Mouse (Mus musculus) urinary bladder, adult 18-20 months (tissue): Measurements from ENCODE around the gene Clybl.

ENCODE experiments used
- DNase-seq, 2 experiments: peaks; one replicate each; pipeline ENCODE4 v3.0.0; 2022; ENCODE audit warnings: low spot score in 2 of 2, mixed read lengths in 2 of 2

Gene Clybl

GRCm38 (mm10) chr14:122386281-122387130 lies 205.0 kb downstream of the Clybl start:
- no peak for DNase-seq

GRCm38 (mm10) chr14:122387781-122388180 lies 206.3 kb downstream of the Clybl start:
- DNase-seq: no peak

- DNase-seq: no peak
These were observed 207.0 kb downstream of the Clybl start for GRCm38 (mm10) chr14:122388431-122389031.

DNA sequence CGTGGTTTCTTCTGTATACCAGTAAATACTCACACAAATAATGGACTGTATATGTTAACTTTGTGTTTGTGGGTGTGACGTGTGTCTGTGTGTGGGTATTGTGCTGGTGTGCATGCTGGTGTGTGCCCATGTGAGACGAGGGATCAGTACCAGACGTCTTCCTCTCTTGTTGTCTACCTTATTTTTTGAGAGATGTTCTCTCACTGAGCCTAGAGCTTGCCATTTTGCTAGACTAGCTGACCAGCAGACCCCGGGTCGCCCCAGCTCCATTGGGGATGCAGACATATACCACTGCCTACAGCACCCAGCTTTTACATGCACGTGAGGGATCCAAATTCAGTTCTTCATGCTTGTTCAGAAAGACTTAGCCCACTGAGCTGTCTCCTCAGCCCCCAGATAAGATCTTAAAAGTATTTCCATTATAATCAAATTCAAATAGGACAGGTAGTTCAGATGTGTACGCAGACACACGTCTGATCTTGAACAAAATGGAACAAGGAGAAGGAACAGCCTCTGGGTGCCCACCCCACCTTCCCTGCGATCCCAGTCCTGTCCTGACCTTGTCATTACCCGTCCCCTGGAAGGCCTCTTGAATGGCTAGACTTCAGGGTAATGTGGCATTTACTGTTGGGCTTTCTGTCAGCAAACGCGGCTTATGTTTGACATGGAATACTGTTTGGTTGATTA lies 208.3 kb downstream of the Clybl start:
- no peak for DNase-seq

- no peak for DNase-seq
These were observed 209.4 kb downstream of the Clybl start for GRCm38 (mm10) chr14:122390935-122391334.

GRCm38 (mm10) chr14:122393119-122393518 lies 211.6 kb downstream of the Clybl start:
- DNase-seq: no peak

DNA sequence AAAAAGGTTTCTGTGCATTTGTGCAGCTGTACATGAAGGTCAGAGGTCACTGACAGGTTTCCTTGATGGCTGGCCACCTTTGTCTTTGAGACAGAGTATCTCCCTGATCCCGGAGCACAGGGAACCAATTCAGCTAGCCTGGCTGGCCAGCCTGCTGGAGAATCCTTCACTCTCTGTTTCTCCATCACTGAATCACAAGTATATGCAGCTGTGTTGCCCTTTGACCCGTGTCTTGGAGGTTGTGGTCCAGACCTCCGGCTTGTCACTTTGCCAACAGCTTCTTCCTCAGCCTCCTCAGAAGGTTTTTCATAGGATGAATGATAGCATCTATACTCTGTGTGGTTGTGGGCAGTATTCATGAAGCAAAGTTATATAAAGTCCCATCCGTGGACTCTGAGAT lies 217.2 kb downstream of the Clybl start:
- no peak for DNase-seq

- DNase-seq: no peak
These were observed 218.4 kb downstream of the Clybl start for GRCm38 (mm10) chr14:122399906-122400305.

DNA sequence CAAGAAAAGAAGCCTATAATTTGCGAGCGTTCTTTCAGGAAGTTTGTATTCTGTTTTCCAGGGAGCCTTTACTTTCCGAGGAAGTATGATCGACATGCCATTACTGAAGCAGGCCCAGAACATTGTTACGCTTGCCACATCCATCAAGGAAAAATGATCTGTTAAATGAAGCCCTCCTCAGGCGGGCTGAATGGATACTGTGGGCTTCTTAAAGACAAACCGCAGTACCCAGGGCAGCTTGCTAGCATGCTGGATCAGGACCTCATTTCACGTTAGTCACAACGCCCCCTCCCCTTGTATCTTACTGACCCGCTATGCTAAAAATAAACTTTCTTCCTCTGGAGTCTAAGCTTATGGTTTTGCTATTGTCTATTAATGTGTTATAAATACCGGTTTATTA lies 220.4 kb downstream of the Clybl start:
- no peak for DNase-seq

GRCm38 (mm10) chr14:122402716-122403258 lies 221.3 kb downstream of the Clybl start:
- no peak for DNase-seq

- DNase-seq: no peak
These were observed 222.0 kb downstream of the Clybl start for GRCm38 (mm10) chr14:122403422-122403940.

DNA sequence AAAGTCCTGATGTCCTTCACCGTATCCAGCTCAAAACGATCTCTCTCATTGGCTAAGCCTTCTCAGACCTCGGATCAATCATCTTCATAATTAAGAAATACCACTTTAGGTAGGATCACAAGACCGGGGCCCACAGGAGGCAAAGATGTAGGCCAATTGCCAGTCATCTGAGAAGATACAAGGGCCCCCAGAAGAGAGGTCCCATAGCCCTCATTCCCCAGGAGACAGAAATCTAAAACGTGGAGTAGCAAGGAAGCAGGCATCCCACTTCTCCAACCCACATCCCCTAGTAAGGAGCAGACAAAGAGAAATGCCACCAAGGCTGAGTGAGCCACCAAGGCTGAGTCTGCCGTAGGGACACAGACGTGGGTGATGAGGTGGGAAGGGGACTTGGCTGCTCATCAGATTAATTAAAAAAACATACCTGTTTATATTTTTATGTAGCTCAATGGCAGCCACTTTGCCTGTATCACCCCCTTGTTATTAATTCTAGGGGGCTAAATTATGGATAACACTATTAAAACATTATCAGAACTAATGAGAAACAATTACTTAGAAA lies 223.2 kb downstream of the Clybl start:
- no peak for DNase-seq

GRCm38 (mm10) chr14:122405236-122405635 lies 223.7 kb downstream of the Clybl start:
- DNase-seq: no peak

DNA sequence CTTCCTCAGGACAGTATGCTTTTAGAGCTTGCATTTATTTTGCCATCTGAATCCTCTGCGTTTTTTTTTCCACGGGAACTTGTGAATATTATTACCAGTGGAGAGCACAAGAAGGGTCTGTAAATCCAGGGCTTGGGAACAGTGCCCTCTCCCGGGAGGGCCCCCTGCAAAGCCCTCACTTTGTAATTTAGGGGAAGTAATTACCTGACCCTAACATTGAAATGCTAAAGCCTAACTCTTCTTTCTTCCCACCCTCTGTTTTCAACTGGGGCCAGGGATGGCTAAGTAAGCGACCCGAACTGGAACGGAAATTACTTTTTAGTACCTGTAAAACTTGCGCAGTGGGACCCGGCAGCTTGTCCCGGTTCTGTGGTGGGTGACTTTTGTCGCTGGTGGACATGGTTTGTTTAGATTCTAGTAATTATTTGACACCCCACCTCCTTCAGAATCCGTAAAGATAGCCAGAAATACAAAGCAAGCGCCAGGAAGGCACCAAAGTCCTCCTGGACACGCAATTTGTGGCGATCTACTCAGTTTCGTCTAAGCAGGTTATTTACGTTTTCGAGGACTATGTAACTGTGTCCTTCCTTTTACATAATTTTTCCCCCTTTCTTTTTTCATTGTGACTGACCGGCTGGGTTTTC lies 224.5 kb downstream of the Clybl start:
- DNase-seq: no peak

DNA sequence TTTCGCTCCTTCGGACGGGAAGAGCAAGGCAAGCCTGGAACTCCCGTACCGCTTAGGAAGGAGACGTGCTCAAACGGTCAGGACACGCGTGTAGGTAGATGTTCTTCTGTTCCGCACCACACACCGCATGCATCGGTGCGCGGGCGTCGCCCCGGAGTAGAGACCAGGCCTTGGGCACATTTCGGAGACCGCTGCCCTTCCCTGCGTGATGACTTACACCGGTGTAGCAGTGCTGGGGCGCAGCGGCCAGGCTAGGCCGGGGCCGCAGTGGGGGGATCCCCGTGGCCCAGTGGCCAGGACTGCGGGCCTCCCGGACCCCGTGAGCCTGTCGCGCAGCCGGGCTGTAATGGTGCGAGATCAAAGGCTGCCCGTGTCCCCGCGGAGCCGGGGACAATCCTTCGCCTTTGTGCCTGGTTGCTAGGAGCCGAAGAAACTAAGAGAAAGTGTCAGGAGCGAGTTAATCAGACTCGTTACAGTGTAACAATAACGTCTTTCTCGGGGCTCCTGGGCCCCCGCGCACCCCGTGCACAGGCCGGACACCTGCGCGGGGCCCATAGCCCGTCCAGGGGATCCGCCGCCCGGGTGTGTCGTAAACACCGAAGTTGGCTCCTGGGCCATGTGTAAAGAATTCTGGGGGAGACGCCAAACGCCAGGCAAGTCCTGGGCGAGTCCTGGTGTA lies 225.2 kb downstream of the Clybl start:
- DNase-seq: peak in 1 of 2 experiments; percentile 6

GRCm38 (mm10) chr14:122412841-122413541 lies 231.5 kb downstream of the Clybl start:
- no peak for DNase-seq

GRCm38 (mm10) chr14:122413542-122413928 lies 232.0 kb downstream of the Clybl start:
- DNase-seq: no peak

DNA sequence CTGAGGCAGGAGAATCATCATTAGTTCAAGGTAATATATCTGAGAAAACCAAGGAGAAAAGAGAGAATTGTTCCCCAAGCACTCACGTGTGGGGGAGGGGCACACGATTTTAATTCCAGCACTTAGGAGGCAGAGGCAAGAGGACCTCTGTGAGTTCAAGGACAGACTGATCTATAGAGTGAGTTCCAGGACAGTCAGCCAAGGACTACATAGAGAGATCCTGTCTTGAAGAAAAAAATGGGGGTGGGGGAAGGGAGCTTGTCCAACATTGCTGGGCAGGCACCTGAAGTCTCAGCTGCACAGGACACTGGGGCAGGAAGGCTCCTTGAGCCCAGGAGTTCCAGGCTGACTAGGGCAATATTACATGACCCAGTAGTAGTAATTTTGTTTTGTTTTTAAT lies 233.3 kb downstream of the Clybl start:
- DNase-seq: no peak

DNA sequence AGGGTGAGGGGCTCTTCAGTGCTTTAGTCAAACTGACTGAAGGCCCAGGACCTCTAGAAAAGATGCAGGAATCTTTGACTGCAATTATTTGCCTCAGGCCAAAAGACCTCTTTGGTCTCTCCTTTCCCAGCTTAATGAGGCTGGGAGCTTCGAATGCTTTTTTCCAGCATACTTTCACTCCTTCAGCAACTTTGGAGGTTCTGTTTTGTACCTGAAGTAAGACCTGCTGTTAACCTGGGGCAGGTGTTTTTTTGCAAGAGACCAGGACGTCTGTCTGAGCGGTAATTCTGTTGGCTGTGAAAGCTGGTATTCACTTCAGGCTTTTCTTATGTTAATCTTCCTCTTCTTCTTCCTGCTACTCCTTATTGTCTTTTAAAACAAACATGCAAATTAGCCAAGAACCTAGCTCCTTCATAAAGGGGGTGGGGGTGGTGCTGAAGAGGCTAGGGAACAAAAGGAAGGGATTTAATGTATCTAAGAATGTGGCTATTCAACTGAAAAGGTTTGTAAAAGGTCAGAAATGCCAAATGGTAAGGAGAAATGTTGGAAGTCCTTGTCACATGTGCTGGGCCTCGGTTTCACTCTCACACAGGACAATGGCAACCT lies 234.8 kb downstream of the Clybl start:
- DNase-seq: no peak

DNA sequence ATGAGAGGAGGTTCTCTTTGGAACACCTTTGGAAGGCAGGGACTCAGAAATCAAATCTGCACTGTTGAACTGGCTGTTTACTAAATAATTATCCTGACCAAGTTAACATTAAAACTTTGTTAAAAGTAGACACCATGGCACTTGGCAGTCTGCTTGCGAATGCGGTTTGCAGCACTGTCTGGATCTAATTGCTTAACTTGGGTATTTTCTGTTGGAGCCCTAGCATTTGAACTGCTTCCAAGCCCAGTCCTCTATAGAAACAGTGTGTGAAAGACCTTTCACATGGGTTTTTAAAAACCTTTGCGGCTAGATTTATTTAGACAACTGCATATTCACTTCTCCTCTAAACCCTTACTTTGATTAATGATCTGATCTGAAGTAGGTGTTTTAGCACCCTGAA lies 242.9 kb downstream of the Clybl start:
- DNase-seq: no peak
